Mouse (Mus musculus): ENCODE results near the gene Epdr1. TPM values are rescaled to one million over a fixed set of nuclear protein-coding genes. Genes with fewer than 3 reads are reported as not detected.
A peak's percentile ranks its signal among the peaks of the same experiment; 100 is the strongest.

Gene Epdr1
- polyA plus RNA-seq, 1 experiment from 2014 or later: 24.5 TPM

- H3K9me3 ChIP-seq: no peaks in the 10 kb centered on the region
- H3K4me1 ChIP-seq: peaks cover 13% of the 10 kb centered on the region
- WGBS: 21% methylated on average over 30 of the region's 30 CpGs
- H3K4me3 ChIP-seq: peak overlapping the region; percentile 46
- H3K4me2 ChIP-seq (replicated peaks): peak overlapping the region; percentile 80
- peak overlapping the region; percentile 43 for H3K9ac ChIP-seq (replicated peaks)
- H3K27me3 ChIP-seq: no peaks in the 10 kb centered on the region
- H3K27ac ChIP-seq (replicated peaks): no peak overlapping the region
- peak; percentile 27 for ATAC-seq (replicated peaks)
- H3K36me3 ChIP-seq: no peaks in the 10 kb centered on the region
Observed at GRCm38 (mm10) chr13:19623228-19623905, 3.6 kb upstream of the Epdr1 start.

GRCm38 (mm10) chr13:19622573-19623227 is 3.0 kb upstream of the Epdr1 start, which contains the start of gene Sfrp4:
Gene Sfrp4, plus strand, starts transcription at chr13:19623104.
- Histone ChIP-seq H3K9me3 (no peaks in the 10 kb centered on the region), H3K9ac (replicated peaks) (peak within 1 kb of the TSS; percentile 43), H3K36me3 (no peaks in the 10 kb centered on the region), H3K27me3 (no peaks in the 10 kb centered on the region), H3K4me2 (replicated peaks) (peak within 1 kb of the TSS; percentile 80), H3K4me1 (peaks cover 18% of the 10 kb centered on the region), H3K27ac (replicated peaks) (no peak within 1 kb of the TSS), H3K4me3 (peak within 1 kb of the TSS; percentile 46)
- 2% methylated on average over 25 of the region's 25 CpGs for WGBS
- ATAC-seq (replicated peaks): peak; percentile 70

- Histone ChIP-seq H3K36me3 (no peaks in the 10 kb centered on the region), H3K4me1 (peaks cover 18% of the 10 kb centered on the region), H3K27me3 (no peaks in the 10 kb centered on the region), H3K4me3 (peak overlapping the region; percentile 83), H3K4me2 (replicated peaks) (peak overlapping the region; percentile 87), H3K27ac (replicated peaks) (peak overlapping the region; percentile 87), H3K9ac (replicated peaks) (peak overlapping the region; percentile 96), H3K9me3 (no peaks in the 10 kb centered on the region)
- WGBS: 0% methylated on average over 5 of the region's 5 CpGs
- ATAC-seq (replicated peaks): peak; percentile 53
Observed at GRCm38 (mm10) chr13:19618841-19619215, 899 bp downstream of the Epdr1 start.

- Histone ChIP-seq H3K9ac (replicated peaks) (no peak overlapping the region), H3K36me3 (no peaks in the 10 kb centered on the region), H3K27me3 (no peaks in the 10 kb centered on the region), H3K4me3 (no peak overlapping the region), H3K4me2 (replicated peaks) (peak overlapping the region; percentile 87), H3K27ac (replicated peaks) (no peak overlapping the region), H3K4me1 (peaks cover 12% of the 10 kb centered on the region; the same call in 1 of the 2 replicates), H3K9me3 (no peaks in the 10 kb centered on the region)
- ATAC-seq (replicated peaks): no peak
- 92% methylated on average over 4 of the region's 4 CpGs for WGBS
Observed at GRCm38 (mm10) chr13:19618081-19618480, 1.6 kb downstream of the Epdr1 start.

- Histone ChIP-seq H3K27me3 (no peaks in the 10 kb centered on the region), H3K9me3 (no peaks in the 10 kb centered on the region), H3K36me3 (no peaks in the 10 kb centered on the region), H3K27ac (replicated peaks) (no peak overlapping the region), H3K4me1 (peaks cover 21% of the 10 kb centered on the region), H3K4me2 (replicated peaks) (no peak overlapping the region), H3K4me3 (no peak overlapping the region), H3K9ac (replicated peaks) (no peak overlapping the region)
- no peak for ATAC-seq (replicated peaks)
- WGBS: 92% methylated on average over 1 of the region's 1 CpGs
Observed at GRCm38 (mm10) chr13:19614311-19614710, 5.4 kb downstream of the Epdr1 start.

GRCm38 (mm10) chr13:19613426-19613825 is 6.3 kb downstream of the Epdr1 start:
- WGBS: 98% methylated on average over 1 of the region's 1 CpGs
- H3K9ac ChIP-seq (replicated peaks): no peak overlapping the region

GRCm38 (mm10) chr13:19612963-19613362 is 6.8 kb downstream of the Epdr1 start:
- no peaks in the 10 kb centered on the region for H3K27me3 ChIP-seq
- H3K27ac ChIP-seq (replicated peaks): peak overlapping the region; percentile 15; the same call in 1 of the 2 replicates
- H3K36me3 ChIP-seq: no peaks in the 10 kb centered on the region
- H3K4me2 ChIP-seq (replicated peaks): no peak overlapping the region
- WGBS: 49% methylated on average over 3 of the region's 3 CpGs
- H3K4me1 ChIP-seq: peaks cover 12% of the 10 kb centered on the region
- H3K9me3 ChIP-seq: no peaks in the 10 kb centered on the region
- H3K4me3 ChIP-seq: no peak overlapping the region
- no peak overlapping the region for H3K9ac ChIP-seq (replicated peaks)
- no peak for ATAC-seq (replicated peaks)

More at GRCm38 (mm10) chr13:19613426-19613825, 6.3 kb downstream of the Epdr1 start:
- Histone ChIP-seq H3K4me1 (peaks cover 16% of the 10 kb centered on the region), H3K36me3 (no peaks in the 10 kb centered on the region), H3K4me3 (no peak overlapping the region), H3K9me3 (no peaks in the 10 kb centered on the region), H3K27me3 (no peaks in the 10 kb centered on the region), H3K4me2 (replicated peaks) (no peak overlapping the region), H3K27ac (replicated peaks) (no peak overlapping the region)
- no peak for ATAC-seq (replicated peaks)

- 0 out of 2 replicates have a peak, but pooled peaks cover 2% of the 10 kb centered on the region for H3K36me3 ChIP-seq
- H3K4me1 ChIP-seq: peaks cover 10% of the 10 kb centered on the region
- 0 out of 2 replicates have a peak overlapping the region, but pooled peaks have one; percentile 15 for H3K27ac ChIP-seq (replicated peaks)
- no peaks in the 10 kb centered on the region for H3K27me3 ChIP-seq
- peak; percentile 64; the same call in 1 of the 2 replicates for ATAC-seq (replicated peaks)
- H3K4me2 ChIP-seq (replicated peaks): no peak overlapping the region
- no peaks in the 10 kb centered on the region for H3K9me3 ChIP-seq
- no peak overlapping the region for H3K9ac ChIP-seq (replicated peaks)
- 13% methylated on average over 1 of the region's 1 CpGs for WGBS
- H3K4me3 ChIP-seq: no peak overlapping the region
Observed at GRCm38 (mm10) chr13:19612348-19612747, 7.4 kb downstream of the Epdr1 start.

GRCm38 (mm10) chr13:19608120-19608519 is 11.6 kb downstream of the Epdr1 start:
- Histone ChIP-seq H3K4me2 (replicated peaks) (no peak overlapping the region), H3K27me3 (no peaks in the 10 kb centered on the region), H3K4me3 (no peak overlapping the region), H3K36me3 (0 out of 2 replicates have a peak, but pooled peaks cover 2% of the 10 kb centered on the region), H3K27ac (replicated peaks) (no peak overlapping the region), H3K9ac (replicated peaks) (no peak overlapping the region), H3K9me3 (no peaks in the 10 kb centered on the region), H3K4me1 (peaks cover 10% of the 10 kb centered on the region)
- ATAC-seq (replicated peaks): no peak

GRCm38 (mm10) chr13:19604916-19605315 is 14.8 kb downstream of the Epdr1 start:
- H3K9me3 ChIP-seq: no peaks in the 10 kb centered on the region
- no peak overlapping the region for H3K4me3 ChIP-seq
- no peak for ATAC-seq (replicated peaks)
- no peak overlapping the region for H3K27ac ChIP-seq (replicated peaks)
- H3K36me3 ChIP-seq: 0 out of 2 replicates have a peak, but pooled peaks cover 2% of the 10 kb centered on the region
- 0 out of 2 replicates have a peak, but pooled peaks cover 2% of the 10 kb centered on the region for H3K4me1 ChIP-seq
- no peaks in the 10 kb centered on the region for H3K27me3 ChIP-seq
- H3K4me2 ChIP-seq (replicated peaks): no peak overlapping the region
- H3K9ac ChIP-seq (replicated peaks): no peak overlapping the region

GRCm38 (mm10) chr13:19603719-19604118 is 16.0 kb downstream of the Epdr1 start:
- Histone ChIP-seq H3K9me3 (no peaks in the 10 kb centered on the region), H3K9ac (replicated peaks) (no peak overlapping the region), H3K4me1 (0 out of 2 replicates have a peak, but pooled peaks cover 2% of the 10 kb centered on the region), H3K4me3 (no peak overlapping the region), H3K27me3 (no peaks in the 10 kb centered on the region), H3K4me2 (replicated peaks) (no peak overlapping the region), H3K36me3 (0 out of 2 replicates have a peak, but pooled peaks cover 2% of the 10 kb centered on the region), H3K27ac (replicated peaks) (no peak overlapping the region)
- WGBS: 97% methylated on average over 1 of the region's 1 CpGs
- ATAC-seq (replicated peaks): no peak

- Histone ChIP-seq H3K9me3 (no peaks in the 10 kb centered on the region), H3K4me2 (replicated peaks) (no peak overlapping the region), H3K4me3 (no peak overlapping the region), H3K27ac (replicated peaks) (no peak overlapping the region), H3K36me3 (0 out of 2 replicates have a peak, but pooled peaks cover 1% of the 10 kb centered on the region), H3K27me3 (no peaks in the 10 kb centered on the region), H3K9ac (replicated peaks) (no peak overlapping the region), H3K4me1 (0 out of 2 replicates have a peak, but pooled peaks cover 2% of the 10 kb centered on the region)
- WGBS: 22% methylated on average over 1 of the region's 1 CpGs
- ATAC-seq (replicated peaks): no peak
Observed at GRCm38 (mm10) chr13:19602531-19602930, 17.2 kb downstream of the Epdr1 start.

All from forebrain, embryonic 15.5 days (tissue).